Mouse (Mus musculus) CD4-positive, CD25-positive, alpha-beta regulatory T cell, adult 2 months (primary cell): Measurements from ENCODE around the gene Rps2.

ENCODE experiments used
- DNase-seq: peaks from one replicate; pipeline ENCODE4 v3.0.0-alpha.2; 2012; ENCODE audit warnings: low read depth, low spot score

Gene Rps2

DNA sequence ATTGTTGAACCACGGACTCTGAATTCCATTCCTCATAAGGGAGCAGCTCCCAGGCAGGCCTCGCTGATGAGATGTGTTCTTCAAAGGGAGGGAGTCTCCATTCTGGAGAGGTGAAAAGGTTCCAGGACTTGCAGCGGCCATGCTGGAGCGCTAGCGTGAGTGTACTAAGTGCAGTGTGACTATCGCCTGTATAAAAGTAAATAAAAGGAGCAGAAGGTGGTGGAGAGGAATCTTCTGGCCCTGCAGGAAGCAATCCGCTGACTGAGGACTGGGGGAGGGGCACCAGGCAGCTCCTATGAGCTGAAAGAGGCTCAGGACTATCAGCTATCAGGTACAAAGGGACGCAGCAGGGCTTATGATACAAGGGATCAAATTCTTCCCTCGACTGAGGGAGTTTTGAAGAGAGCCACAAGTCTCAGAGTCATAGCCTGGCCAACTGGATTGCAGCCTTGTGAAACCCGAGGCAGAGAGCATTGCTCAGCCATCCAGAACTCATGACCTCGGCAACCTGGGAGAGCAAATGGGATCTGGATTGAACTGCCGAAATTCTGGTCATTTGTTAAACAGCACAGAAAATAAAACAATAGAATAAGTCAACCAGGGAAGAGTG is 48.5 kb downstream of the Rps2 start:
- DNase-seq, result no peak

GRCm38 (mm10) chr17:24769146-24769545 is 51.2 kb downstream of the Rps2 start:
- DNase-seq, result no peak
